Mouse (Mus musculus) gastrocnemius, postnatal 36 days (tissue): ENCODE measurements around the gene Lrrk2. TPM values are rescaled to one million over a fixed set of nuclear protein-coding genes. Genes with fewer than 3 reads are reported as not detected.
"Not testable (repeated sequence)": the region's sequence is repeated elsewhere in the genome, so short reads cannot be mapped to it uniquely, and the experiment has no call there.

Experiments
- DNase-seq, 2 experiments: peaks; one replicate each; pipeline ENCODE4 v3.0.0; 2022
- intact Hi-C: fragments of 180-260 bp; cut with DNase I; formaldehyde crosslinking; loops from one replicate; pipeline ENCODE4 v1.15.1; 2025
- total RNA-seq, 2 experiments: library from RNA; stranded (reverse); gene quantifications; 2 replicates each; pipeline ENCODE4 v1.2.3; 2021

Gene Lrrk2
- total RNA-seq, 2 experiments from 2014 or later, result 4.5 to 4.7 TPM

DNA sequence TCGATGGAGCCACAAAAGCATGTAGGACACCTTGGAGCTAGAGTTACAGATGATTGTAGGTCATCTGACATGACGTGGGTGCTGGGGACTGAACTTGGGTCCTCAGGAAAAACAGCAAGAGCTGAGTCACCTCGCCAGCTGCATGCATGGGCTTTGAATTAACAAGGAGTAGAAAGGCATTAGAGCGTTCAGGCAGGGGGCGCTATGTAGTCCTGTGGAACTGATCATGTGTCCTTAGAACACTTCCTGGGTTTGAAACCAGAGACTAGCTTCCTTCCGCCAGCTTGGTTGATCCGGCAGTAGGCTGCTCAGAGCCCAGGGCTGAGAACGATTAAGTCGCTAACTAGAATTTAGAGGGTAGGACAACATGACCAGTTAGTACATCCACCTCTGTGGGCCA is 106.2 kb downstream of the Lrrk2 start:
- intact Hi-C loops, result no loop called here
- no peak for DNase-seq

DNA sequence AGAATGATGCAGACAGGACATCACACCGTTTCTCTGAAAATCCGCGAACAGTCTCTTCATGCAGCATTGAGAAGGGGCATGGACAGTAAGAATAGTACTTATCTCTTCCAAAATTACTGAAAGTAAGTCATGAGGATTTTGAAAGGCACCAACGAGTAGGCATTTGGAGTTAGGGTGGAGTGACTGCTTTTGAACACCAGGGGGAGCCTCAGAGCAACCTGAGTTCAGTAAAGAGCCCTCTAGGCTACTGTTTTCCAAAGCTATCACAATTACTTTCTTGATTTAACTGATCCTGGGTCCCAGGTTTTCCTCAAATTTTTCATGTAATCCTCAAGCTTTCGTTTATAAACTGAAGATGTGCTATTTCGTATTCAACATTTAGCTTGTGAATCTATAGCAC is 108.2 kb downstream of the Lrrk2 start:
- intact Hi-C loops, result no loop called here
- no peak for DNase-seq

DNA sequence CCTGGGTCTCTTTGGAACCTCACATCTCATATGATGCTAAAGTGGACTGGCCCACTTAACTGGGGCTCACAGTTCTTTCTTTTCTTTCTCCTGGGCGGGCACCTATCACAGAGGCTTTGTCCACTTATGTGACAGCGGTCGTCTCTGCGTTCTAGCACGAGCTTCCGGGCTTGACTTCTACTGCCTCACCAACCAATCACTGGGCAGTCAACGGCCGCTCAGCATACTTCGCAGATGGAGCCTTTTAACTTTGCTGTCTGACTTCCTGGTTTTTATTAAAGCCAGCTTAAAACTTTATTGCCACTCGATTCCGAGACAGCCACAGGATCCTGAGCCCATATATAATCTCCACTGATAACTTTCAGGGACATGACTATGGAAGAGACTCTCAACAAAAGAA is 115.4 kb downstream of the Lrrk2 start:
- DNase-seq, result no peak
- intact Hi-C loops, result no loop called here

DNA sequence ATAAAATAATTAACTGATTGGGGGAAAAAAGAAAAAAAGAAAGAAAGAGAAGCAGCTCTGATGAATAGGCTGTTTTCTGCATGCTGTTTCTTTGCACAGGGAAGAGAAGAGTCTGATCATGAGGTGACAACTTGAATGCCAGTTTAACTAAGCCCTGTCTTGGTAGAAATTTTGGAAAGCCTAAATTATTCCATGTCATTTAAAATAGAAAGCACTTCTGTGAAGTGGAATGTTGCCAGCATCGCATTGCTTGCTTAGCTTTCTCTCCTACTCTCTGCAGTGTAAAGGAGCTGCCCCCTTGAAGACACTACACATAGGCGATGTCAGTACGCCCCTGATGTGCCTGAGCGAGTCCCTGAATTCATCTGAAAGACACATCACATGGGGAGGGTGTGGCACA is 133.5 kb downstream of the Lrrk2 start:
- no peak for DNase-seq
- intact Hi-C loops, result no loop called here

DNA sequence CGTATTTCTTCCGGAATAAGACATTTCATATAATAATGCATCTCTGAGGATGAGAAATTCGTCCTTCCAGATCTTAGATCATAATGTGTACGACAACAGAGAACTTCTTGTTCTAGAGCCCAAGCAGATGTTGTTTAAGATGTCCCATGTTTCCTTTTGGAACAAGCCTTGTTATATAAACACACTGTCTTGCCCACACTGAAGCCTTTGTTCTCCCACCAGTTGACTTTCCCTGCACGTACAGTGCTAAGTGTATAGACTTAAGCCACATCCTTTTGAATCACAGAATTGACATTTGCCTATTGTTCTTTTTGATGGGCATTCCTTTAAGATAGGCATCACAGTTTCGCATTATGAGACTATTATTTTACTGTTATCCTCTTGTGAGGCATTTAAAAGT is 162.3 kb downstream of the Lrrk2 start:
- intact Hi-C loops, result no loop called here
- DNase-seq, result no peak

DNA sequence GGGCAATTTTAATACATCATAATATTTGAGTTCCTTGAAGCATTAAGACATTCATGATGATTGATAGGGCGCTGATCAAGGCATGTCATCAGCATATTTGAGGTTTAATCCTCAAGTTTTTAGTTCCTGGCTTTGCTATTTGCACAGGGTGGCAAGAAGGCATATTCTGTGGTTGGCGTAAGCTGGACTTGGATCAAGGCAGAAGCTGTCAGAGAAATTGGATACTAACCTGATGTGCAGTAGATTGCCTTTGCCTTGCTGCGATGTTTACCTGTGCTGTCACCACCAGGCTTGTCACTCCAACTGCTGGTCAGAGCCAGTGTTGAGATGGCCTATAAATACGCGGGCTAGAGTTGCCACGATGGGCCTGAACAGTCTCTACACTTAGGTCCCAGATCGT is 165.0 kb downstream of the Lrrk2 start, which contains the start of gene Smgc:
Gene Smgc (plus strand): TSS at position 301 of the 400 bp plus-strand sequence.
- intact Hi-C loops, result no loop called here
- DNase-seq, result no peak

DNA sequence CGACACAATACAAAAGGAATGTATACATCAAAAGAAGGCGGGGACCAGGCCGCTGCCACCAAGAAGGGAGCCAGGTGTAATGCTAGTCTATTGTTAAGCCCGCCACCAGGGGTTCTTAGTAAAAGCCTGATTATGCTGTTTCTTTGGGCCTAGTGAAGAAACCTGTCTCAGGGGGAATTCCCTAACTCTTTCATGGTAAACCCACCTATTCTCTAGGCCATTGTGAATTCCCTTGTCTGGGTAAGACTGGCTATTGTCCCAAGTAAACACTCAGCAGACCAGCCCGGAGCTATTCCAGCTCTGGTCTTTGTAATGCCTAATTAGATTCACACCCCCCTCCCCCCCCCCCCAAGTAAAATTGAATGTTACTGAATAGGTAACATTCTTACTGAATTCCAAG is 191.2 kb downstream of the Lrrk2 start:
- intact Hi-C loops, DNase-seq: not testable (repeated sequence)

Other genes with a start within 250 kb of the Lrrk2 start
- gene Slc2a13, start 99.9 kb upstream of the Lrrk2 start, total RNA-seq, result 1 to 10 TPM in 1 of 2 experiments, under 1 TPM in 1; 0.91 to 1.3 TPM
- not detected for gene Smgc, start 165.1 kb downstream of the Lrrk2 start, total RNA-seq